In the genomic region with DNA sequence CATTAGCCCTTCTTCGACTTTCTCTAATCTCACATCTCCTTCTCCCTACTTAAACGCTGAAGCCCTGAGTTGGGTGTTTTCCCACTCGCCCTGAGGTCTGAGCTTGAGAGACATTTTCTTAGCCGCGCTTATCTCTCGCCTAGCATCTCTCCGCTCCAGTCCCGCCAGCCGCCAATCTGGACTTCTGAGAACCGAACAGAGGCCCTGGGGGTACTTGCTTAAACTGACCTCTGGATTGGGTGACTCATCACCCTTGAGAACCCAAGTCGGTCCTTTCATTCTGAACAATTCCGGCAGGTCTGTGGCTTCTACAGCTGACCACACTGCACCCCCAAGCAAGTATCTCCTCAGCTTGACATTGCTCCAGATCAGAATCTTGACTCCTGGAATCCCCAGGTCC, we compare ENCODE assay signal across 22 mouse cellular contexts. TPM values are rescaled to one million over a fixed set of nuclear protein-coding genes. Genes with fewer than 3 reads are reported as not detected.
DNase-seq lines count a peak whose midpoint lies in the region; ATAC-seq lines count a peak whose summit lies in the region.
"Had no signal": no experiment of that assay in that cellular context is flagged by ENCODE, and none has a peak within 500 bp of the region (broad histone marks: within the 10 kb centered on the region; RNA-seq: fewer than 3 reads in every experiment).

No protein-coding gene starts in this region.

- peaks cover 6% of the 10 kb centered on the region for H3K27me3 ChIP-seq in kidney, embryonic 14.5 days (ENCODE audit: control insufficient read depth, insufficient read depth, low read length)
- H3K27me3 ChIP-seq: CH12.LX had no signal

- H3K9me3 ChIP-seq in kidney, embryonic 14.5 days (ENCODE audit: control insufficient read depth, low read length) = no peaks in the 10 kb centered on the region
- H3K9me3 ChIP-seq: embryonic facial prominence, embryonic 15.5 days; forebrain, embryonic 10.5 days; hindbrain, embryonic 13.5 days had no signal

- no peak overlapping the region for H3K4me3 ChIP-seq in kidney, embryonic 14.5 days (ENCODE audit: low read length)
- H3K4me3 ChIP-seq: embryonic facial prominence, embryonic 15.5 days; erythroblast, embryonic 14.5 days; forebrain, embryonic 10.5 days; hindbrain, embryonic 13.5 days had no signal

- peak; percentile 37; the same call in 1 of the 2 replicates for ATAC-seq in kidney, embryonic 14.5 days (ENCODE audit: low FRiP score, low TSS enrichment)
- ATAC-seq: forebrain, embryonic 14.5 days; hindbrain, postnatal 0 days had no signal

- 47% methylated on average over 12 of the region's 12 CpGs for WGBS in kidney, embryonic 14.5 days

- H3K4me1 ChIP-seq in kidney, embryonic 14.5 days (ENCODE audit: control insufficient read depth, insufficient read depth, low read length) = peaks cover 18% of the 10 kb centered on the region; the same call in 1 of the 2 replicates

- no peak overlapping the region for H3K4me2 ChIP-seq in kidney, embryonic 14.5 days (replicated peaks; ENCODE audit: low read depth, low read length)
- H3K4me2 ChIP-seq: embryonic facial prominence, embryonic 15.5 days; hindbrain, embryonic 13.5 days had no signal

- no peaks in the 10 kb centered on the region for H3K36me3 ChIP-seq in kidney, embryonic 14.5 days (ENCODE audit: control insufficient read depth, insufficient read depth, low read length)
- H3K36me3 ChIP-seq: embryonic facial prominence, embryonic 15.5 days; forebrain, embryonic 10.5 days; hindbrain, embryonic 13.5 days had no signal

- no peak overlapping the region for H3K27ac ChIP-seq in kidney, embryonic 14.5 days (ENCODE audit: low read depth, low read length)
- H3K27ac ChIP-seq: embryonic facial prominence, embryonic 15.5 days; forebrain, embryonic 10.5 days; hindbrain, embryonic 13.5 days; hindbrain, postnatal 0 days had no signal

- H3K9ac ChIP-seq in kidney, embryonic 14.5 days (ENCODE audit: low read depth, low read length) = no peak overlapping the region
- H3K9ac ChIP-seq: embryonic facial prominence, embryonic 15.5 days; hindbrain, embryonic 13.5 days had no signal

- peak; percentile 68 to 89 for DNase-seq in adrenal gland, adult (ENCODE audit: inconsistent age in 2 of 2, low spot score in 1 of 2)
- DNase-seq in adrenal gland, postnatal 4 days (ENCODE audit: low spot score in 2 of 2) = no peak
- no peak for DNase-seq in kidney, adult 8-10 months
- peak; percentile 36 for DNase-seq in 3134 (ENCODE audit: extremely low read depth, insufficient read length, low spot score)
- peak; percentile 54 for DNase-seq in adrenal gland, postnatal 14 days
- no peak for DNase-seq in layer of hippocampus, postnatal 14 days (ENCODE audit: low spot score in 2 of 2)
- DNase-seq: cerebellum, adult 2 months; cerebellum, postnatal 10 days; embryo, embryonic 11 days; gastrocnemius, postnatal 36 days; heart, adult 11 months; heart, postnatal 10 days had no signal

RNA-seq across cellular contexts. Expression of gene Tbx3, which starts 32.2 kb away (rescaled TPM):
- total RNA-seq in adrenal gland, postnatal 4 days (2021) = 100 to 1,000 TPM; 179 to 231 TPM
- 31.7 and 53.3 TPM in 2 replicates for polyA plus RNA-seq in kidney, embryonic 14.5 days (2014; fragmentation: Nextera tagmentation; extraction: Ambion mirVana)
- total RNA-seq in adrenal gland, postnatal 14 days (2021) = 176 and 177 TPM in 2 replicates
- 1 to 10 TPM; 3.1 to 3.9 TPM for total RNA-seq in layer of hippocampus, postnatal 14 days (2021)
- total RNA-seq: CH12.LX; common myeloid progenitor, adult 5-6 weeks; hematopoietic stem cell, adult 5-6 weeks had no signal
- polyA plus RNA-seq: erythroblast, embryonic 14.5 days had no signal

Comparison
In these comparisons a context has a peak if more than half of its experiments do, and no peak if none do; other contexts are left out.
1. DNase-seq: peak in adrenal gland, adult (2 of 2), 3134 (single experiment) and adrenal gland, postnatal 14 days (single experiment); none in adrenal gland, postnatal 4 days (0 of 2), kidney, adult 8-10 months (0 of 2) and layer of hippocampus, postnatal 14 days (0 of 2).
2. RNA of gene Tbx3, which starts 32.2 kb away (total RNA-seq): 179 to 231 TPM in adrenal gland, postnatal 4 days and 176 to 177 TPM in adrenal gland, postnatal 14 days; 3.1 to 3.9 TPM in layer of hippocampus, postnatal 14 days; every median in the first group is over 10 times any median in the second.